Mouse (Mus musculus) cortical plate, adult 2 months (tissue): ENCODE data around the gene Ppl.

Source experiments
- CTCF ChIP-seq: fragments of 200-500 bp; IDR thresholded peaks from 2 replicates; pipeline ENCODE4 v1.5.1; 2011; ENCODE audit warnings: mild to moderate bottlenecking, control low read depth, low read length; ENCODE audit not compliant: insufficient read depth; ENCODE audit errors: extremely low read depth
- POLR2A ChIP-seq: fragments of 200-500 bp; IDR thresholded peaks from 2 replicates; pipeline ENCODE4 v1.6.1; 2011; ENCODE audit warnings: mild to moderate bottlenecking, low read length, control low read depth; ENCODE audit not compliant: insufficient read depth; ENCODE audit errors: extremely low read depth

- TF ChIP-seq CTCF (peak; percentile 74), POLR2A (no peak)
These were observed 13.3 kb upstream of the Ppl start for GRCm38 (mm10) chr16:5145570-5145969.
